In genomic region chr9:106308555-106308954, GRCm38 (mm10) we compare ENCODE assay signal across 10 mouse cellular contexts. TPM values are rescaled to one million over a fixed set of nuclear protein-coding genes. Genes with fewer than 3 reads are reported as not detected.
A peak's percentile ranks its signal among the peaks of the same experiment; 100 is the strongest.
DNase-seq lines count a peak whose midpoint lies in the region; ATAC-seq and TF ChIP-seq lines count a peak whose summit lies in the region.
"Had no signal": no experiment of that assay in that cellular context is flagged by ENCODE, and none has a peak within 500 bp of the region (broad histone marks: within the 10 kb centered on the region; RNA-seq: fewer than 3 reads in every experiment).

No protein-coding gene starts in this region.

- WGBS in kidney, postnatal 0 days = 77% methylated on average over 2 of the region's 2 CpGs
- 76% methylated on average over 2 of the region's 2 CpGs for WGBS in kidney, embryonic 16.5 days
- WGBS in intestine, embryonic 15.5 days = 89% methylated on average over 2 of the region's 2 CpGs

- H3K9me3 ChIP-seq in kidney, postnatal 0 days (replicated peaks; ENCODE audit: low read length) = no peaks in the 10 kb centered on the region
- H3K9me3 ChIP-seq in kidney, embryonic 16.5 days (ENCODE audit: low read length) = no peaks in the 10 kb centered on the region
- no peaks in the 10 kb centered on the region for H3K9me3 ChIP-seq in intestine, embryonic 15.5 days
- H3K9me3 ChIP-seq: neural tube, embryonic 15.5 days had no signal

- H3K9ac ChIP-seq in kidney, postnatal 0 days (ENCODE audit: low read depth, low read length) = no peak overlapping the region; the same call in 1 of the 2 replicates
- no peak overlapping the region for H3K9ac ChIP-seq in kidney, embryonic 16.5 days (replicated peaks; ENCODE audit: low read length)
- H3K9ac ChIP-seq in intestine, embryonic 15.5 days = no peak overlapping the region
- H3K9ac ChIP-seq: neural tube, embryonic 15.5 days had no signal

- 0 out of 2 replicates have a peak overlapping the region, but pooled peaks have one; percentile 4 for H3K27ac ChIP-seq in kidney, postnatal 0 days
- H3K27ac ChIP-seq in kidney, embryonic 16.5 days (ENCODE audit: low read length) = no peak overlapping the region; the same call in 1 of the 2 replicates
- peak overlapping the region; percentile 87 for H3K27ac ChIP-seq in cortical plate, adult 2 months (ENCODE audit: insufficient read depth, low read length)
- peak overlapping the region; percentile 7; the same call in 1 of the 2 replicates for H3K27ac ChIP-seq in intestine, embryonic 15.5 days
- H3K27ac ChIP-seq: neural tube, embryonic 15.5 days had no signal

- no peaks in the 10 kb centered on the region for H3K4me1 ChIP-seq in kidney, postnatal 0 days (replicated peaks; ENCODE audit: insufficient read depth, low read length)
- H3K4me1 ChIP-seq in kidney, embryonic 16.5 days (ENCODE audit: insufficient read depth, low read length) = no peaks in the 10 kb centered on the region
- H3K4me1 ChIP-seq in cortical plate, adult 2 months (ENCODE audit: control insufficient read depth, insufficient read depth, low read length) = peaks cover 11% of the 10 kb centered on the region
- H3K4me1 ChIP-seq in intestine, embryonic 15.5 days (replicated peaks) = peaks cover 8% of the 10 kb centered on the region; the same call in 1 of the 2 replicates
- H3K4me1 ChIP-seq: neural tube, embryonic 15.5 days had no signal

- H3K36me3 ChIP-seq in kidney, postnatal 0 days (ENCODE audit: insufficient read depth, low read length) = 0 out of 2 replicates have a peak, but pooled peaks cover 3% of the 10 kb centered on the region
- peaks cover 6% of the 10 kb centered on the region; the same call in 1 of the 2 replicates for H3K36me3 ChIP-seq in kidney, embryonic 16.5 days (ENCODE audit: insufficient read depth, low read length)
- no peaks in the 10 kb centered on the region for H3K36me3 ChIP-seq in intestine, embryonic 15.5 days
- H3K36me3 ChIP-seq: neural tube, embryonic 15.5 days had no signal

- TF ChIP-seq POLR2A in cortical plate, adult 2 months (IDR thresholded peaks at IDR 0.05; ENCODE audit: extremely low read depth, insufficient read depth, low read length) = no peak

- no peak for DNase-seq in kidney, postnatal 0 days (ENCODE audit: low spot score)
- DNase-seq in lung, postnatal 14 days = peak; percentile 37
- DNase-seq in natural killer cell, adult 2 months (ENCODE audit: low spot score in 2 of 2) = no peak
- DNase-seq in thymus, postnatal 36 days = no peak
- no peak for DNase-seq in thymus, postnatal 10 days (ENCODE audit: low spot score in 2 of 2)

- no peak overlapping the region for H3K4me2 ChIP-seq in kidney, postnatal 0 days (ENCODE audit: low read length)
- no peak overlapping the region for H3K4me2 ChIP-seq in kidney, embryonic 16.5 days (replicated peaks; ENCODE audit: low read depth, low read length)
- H3K4me2 ChIP-seq in intestine, embryonic 15.5 days (replicated peaks) = no peak overlapping the region
- H3K4me2 ChIP-seq: neural tube, embryonic 15.5 days had no signal

- TF ChIP-seq CTCF in kidney, postnatal 0 days (IDR thresholded peaks at IDR 0.05; ENCODE audit: low read depth) = no peak
- TF ChIP-seq CTCF in cortical plate, adult 2 months (IDR thresholded peaks at IDR 0.05; ENCODE audit: extremely low read depth, insufficient read depth, low read length) = no peak

- H3K4me3 ChIP-seq in kidney, postnatal 0 days (replicated peaks; ENCODE audit: low read depth, low read length) = no peak overlapping the region
- H3K4me3 ChIP-seq in kidney, embryonic 16.5 days (ENCODE audit: low read length) = no peak overlapping the region
- H3K4me3 ChIP-seq in cortical plate, adult 2 months (ENCODE audit: insufficient read depth, low read length) = no peak overlapping the region
- no peak overlapping the region for H3K4me3 ChIP-seq in intestine, embryonic 15.5 days (replicated peaks)
- H3K4me3 ChIP-seq: neural tube, embryonic 15.5 days had no signal

- no peaks in the 10 kb centered on the region for H3K27me3 ChIP-seq in kidney, postnatal 0 days (ENCODE audit: insufficient read depth, low read length)
- H3K27me3 ChIP-seq in kidney, embryonic 16.5 days (ENCODE audit: insufficient read depth, low read length) = no peaks in the 10 kb centered on the region
- H3K27me3 ChIP-seq in intestine, embryonic 15.5 days (replicated peaks) = no peaks in the 10 kb centered on the region
- H3K27me3 ChIP-seq: neural tube, embryonic 15.5 days had no signal

- no peak for ATAC-seq in kidney, postnatal 0 days (replicated peaks; ENCODE audit: low FRiP score, low read depth)
- ATAC-seq in kidney, embryonic 16.5 days (ENCODE audit: low FRiP score, low TSS enrichment) = no peak
- no peak for ATAC-seq in intestine, embryonic 15.5 days
- ATAC-seq: forebrain, embryonic 16.5 days had no signal

RNA-seq across cellular contexts. Expression of gene Poc1a, which starts 27.7 kb away (rescaled TPM):
- 13.1 and 14.5 TPM in 2 replicates for polyA plus RNA-seq in kidney, postnatal 0 days (2015; fragmentation: Nextera tagmentation; extraction: Ambion mirVana)
- 28.4 and 29.2 TPM in 2 replicates for polyA plus RNA-seq in kidney, embryonic 16.5 days (2015; fragmentation: Nextera tagmentation; extraction: Ambion mirVana)
- polyA plus RNA-seq in cortical plate, adult 2 months (2012; rRNA removed) = 32.6 and 34.8 TPM in 2 replicates
- 25.9 and 28.2 TPM in 2 replicates for polyA plus RNA-seq in intestine, embryonic 15.5 days (2015; fragmentation: Nextera tagmentation; extraction: Ambion mirVana)

RNA-seq across cellular contexts. Expression of gene Dusp7, which starts 59.9 kb away (rescaled TPM):
- polyA plus RNA-seq in kidney, postnatal 0 days (2015; fragmentation: Nextera tagmentation; extraction: Ambion mirVana) = 15.1 and 15.8 TPM in 2 replicates
- 13.6 and 13.7 TPM in 2 replicates for polyA plus RNA-seq in kidney, embryonic 16.5 days (2015; fragmentation: Nextera tagmentation; extraction: Ambion mirVana)
- polyA plus RNA-seq in cortical plate, adult 2 months (2012; rRNA removed) = 128 and 130 TPM in 2 replicates
- 10.0 and 10.3 TPM in 2 replicates for polyA plus RNA-seq in intestine, embryonic 15.5 days (2015; fragmentation: Nextera tagmentation; extraction: Ambion mirVana)
